Mouse (Mus musculus): ENCODE data around the gene Susd6.

Gene Susd6

DNA sequence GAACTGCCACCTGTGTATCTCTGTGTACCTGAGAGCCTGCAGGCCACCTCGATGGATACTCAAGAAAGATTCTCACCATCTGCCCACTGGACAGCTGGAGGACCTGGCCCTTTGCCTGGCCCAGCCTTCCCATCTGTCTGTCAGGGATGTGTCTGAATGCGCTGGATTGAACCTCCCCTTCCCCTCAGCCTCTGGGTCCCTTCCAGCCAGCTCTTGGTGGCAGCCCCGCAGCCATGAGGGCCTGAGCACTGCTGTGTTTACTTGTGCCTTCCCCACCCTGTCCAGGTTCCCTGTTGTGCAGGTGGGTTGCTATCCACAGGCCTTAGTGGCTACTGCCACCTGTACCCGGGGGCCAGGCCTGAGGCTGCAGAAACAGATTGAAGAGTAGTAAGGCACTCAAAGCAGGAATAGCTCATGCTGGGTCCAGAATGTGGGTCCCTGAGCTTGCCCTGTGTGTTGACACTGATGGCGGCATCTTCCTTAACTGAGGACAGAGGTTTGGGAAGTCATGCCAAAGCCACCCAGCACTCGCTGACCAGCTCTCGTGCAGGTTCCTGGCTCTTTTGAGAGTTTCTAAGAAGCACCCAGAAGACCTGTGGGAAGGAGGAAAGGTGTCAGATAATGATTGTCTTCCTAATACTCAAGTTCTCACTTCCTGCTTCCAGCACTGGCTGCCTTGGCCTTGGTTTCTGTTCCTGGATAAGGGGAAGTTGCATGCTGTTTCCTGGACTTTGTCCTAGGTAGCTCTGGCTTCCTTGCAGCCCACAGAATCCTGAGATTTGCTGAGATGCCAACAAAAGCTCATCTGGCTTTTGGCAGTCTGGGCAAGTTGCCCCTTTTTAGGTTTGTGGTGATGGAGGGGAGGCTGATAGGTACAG, 87.1 kb downstream of the Susd6 start:
- ATAC-seq (ENCODE audit: low TSS enrichment), result peak; percentile 19; the same call in 1 of the 2 replicates

DNA sequence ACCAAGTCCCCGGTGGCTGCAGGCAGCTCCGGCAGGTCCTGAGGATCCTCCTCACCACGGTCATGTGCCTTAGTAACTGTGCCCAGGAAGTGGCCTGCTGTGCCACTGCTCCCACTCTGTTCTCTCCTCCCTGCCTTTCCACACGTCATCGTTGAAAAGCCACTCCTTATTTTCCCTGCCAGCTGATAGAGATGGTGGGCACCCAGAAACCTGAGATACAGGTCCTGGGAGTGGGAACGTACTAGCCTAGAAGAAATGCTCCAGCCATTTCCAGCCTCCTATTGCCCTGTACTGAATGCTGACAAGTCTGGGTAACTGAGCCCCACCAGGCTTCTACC, 87.8 kb downstream of the Susd6 start:
- peak; percentile 25; the same call in 1 of the 2 replicates for ATAC-seq (ENCODE audit: low TSS enrichment)

DNA sequence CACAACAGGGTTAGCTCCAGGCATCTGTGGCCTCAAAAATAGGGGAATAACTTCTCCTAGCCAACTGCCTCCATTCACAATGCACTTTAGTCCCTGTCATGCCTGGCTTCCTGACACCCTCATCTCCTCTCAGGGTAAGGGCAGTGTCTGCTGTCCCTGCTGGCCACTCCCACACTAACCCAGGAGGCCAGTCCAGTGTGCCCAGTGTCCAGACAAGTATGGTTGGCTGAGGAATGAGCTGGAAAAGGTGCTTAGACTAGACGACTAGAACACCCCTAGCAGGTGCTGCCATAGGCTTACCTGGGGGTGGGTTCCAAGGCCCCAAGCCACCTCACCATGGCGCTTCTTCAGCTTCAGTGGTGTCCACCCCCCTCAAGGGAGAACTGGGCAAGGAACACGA, 88.3 kb downstream of the Susd6 start:
- ATAC-seq (ENCODE audit: low TSS enrichment), result no peak

DNA sequence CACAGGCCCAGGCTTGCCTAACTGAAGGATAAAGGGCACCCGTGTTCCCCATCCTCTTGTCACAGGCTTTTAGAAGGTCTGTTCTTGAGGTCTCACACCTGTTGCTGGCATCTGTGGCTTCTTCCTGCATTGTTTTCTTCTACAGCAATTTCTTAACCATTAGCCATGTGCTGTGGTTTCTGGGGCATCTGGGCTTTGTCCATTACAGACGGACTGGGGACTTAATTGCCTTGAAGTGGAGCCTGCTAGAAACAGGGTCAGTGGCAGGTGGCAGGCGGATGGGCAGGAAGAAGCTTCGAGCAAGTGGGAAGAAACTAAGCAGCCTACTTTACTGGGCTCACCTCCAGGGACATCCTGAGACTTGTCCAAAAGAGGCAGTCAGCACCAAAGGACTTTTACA, 89.0 kb downstream of the Susd6 start:
- ATAC-seq (ENCODE audit: low TSS enrichment), result peak; percentile 35; the same call in 1 of the 2 replicates

DNA sequence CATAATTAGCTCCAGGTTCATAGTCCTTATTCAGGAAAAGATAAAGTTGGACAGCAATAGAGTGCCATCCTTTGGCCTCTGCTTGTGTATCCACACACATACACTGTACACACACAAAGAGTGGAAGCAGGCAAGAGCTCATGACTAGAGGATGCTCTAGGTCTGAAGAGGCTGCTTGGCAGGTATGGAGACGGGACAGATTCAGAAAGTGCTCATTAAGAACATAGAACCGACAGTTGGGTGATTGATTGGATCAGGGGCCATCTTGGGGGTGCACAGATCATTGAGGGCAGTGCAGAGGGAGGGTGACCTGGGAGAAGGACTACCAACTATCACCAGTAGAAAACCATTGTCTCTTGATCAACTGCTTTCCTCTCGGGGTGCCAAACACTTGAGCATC, 90.8 kb downstream of the Susd6 start:
- ATAC-seq (ENCODE audit: low TSS enrichment), result no peak

DNA sequence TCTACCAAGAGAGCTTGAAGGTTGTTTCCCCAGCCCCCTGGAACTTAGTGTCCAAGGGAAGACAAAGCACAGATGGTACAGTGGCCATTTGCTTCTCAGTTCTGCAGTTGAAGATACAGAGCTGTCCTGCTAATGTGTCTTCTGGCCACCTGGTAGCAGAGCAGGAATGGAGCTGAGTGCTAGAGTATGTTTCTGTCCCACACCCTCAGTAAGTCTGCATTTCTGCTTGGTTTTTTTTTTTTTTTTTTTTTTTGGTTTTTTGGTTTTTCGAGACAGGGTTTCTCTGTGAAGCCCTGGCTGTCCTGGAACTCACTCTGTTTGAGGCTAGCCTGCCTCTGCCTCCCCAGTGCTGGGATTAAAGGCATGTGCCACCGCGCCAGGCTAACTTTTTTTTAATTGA, 93.0 kb downstream of the Susd6 start:
- ATAC-seq (ENCODE audit: low TSS enrichment), result no peak

DNA sequence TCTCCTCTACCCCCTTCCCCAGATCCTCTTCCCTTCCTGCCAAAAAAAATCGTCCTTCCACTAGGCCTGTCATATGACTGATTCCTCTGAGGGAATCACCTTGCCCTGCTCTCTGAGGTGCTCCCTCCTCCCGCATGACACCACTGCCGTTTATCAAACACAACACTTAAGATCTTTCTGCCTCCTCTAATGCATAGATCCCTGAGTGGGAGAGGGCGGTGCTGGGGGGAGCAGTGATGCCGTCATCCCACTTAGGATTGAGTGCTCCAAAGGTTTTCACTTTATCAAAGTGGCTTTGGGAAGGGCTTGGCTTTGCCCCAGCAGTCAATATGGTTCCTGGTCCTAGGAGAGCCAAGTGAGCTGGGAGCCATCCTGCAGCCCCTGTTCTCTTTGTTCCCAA, 93.6 kb downstream of the Susd6 start:
- ATAC-seq (ENCODE audit: low TSS enrichment), result no peak

DNA sequence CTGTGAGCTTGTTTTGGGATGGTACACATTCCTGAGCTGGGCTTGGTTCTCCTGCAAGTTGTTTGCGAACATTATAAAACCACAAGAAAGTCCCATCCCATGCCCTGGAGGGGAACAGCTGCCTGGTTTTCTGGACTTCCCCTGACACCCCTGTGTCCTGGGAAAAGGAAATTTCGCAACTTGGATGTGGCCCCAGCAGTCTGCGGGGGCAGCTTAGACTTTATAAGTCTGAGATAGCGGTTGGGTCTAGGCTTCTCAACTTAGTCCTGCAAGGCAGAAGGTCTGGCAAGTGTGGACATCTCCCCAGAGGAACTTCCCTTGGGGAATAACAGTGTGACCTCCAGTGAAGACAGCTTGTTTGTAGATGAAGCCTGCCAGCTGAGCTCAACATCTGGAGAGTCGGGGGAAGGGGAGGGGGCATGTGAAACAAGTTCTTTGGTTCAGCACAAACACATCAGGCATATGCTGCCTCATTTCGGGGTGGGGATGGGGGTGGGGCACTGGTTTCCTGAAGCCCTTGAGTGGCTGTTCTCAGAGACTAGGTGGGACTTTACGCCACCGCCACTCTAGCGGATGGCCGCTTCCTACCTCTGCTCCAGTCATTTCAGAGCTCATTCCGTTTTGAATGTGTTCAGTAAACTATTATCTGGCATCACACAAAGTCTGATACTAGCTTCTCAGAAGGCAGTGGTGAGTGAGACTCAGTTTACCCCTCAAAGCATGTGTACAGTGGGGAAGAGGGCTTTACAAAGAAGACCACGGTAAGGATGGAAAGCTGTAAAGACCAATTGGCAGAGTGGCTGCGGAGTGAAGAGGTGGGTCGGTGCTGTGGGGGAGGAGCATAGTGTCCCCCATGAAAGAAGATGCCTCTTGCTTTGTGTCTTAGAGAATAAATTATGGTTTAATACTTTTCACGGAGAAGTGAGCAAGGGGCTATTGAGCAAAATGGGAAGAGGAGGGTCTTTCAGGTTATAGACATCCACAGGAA, 95.3 kb downstream of the Susd6 start:
- no peak for ATAC-seq (ENCODE audit: low TSS enrichment)

DNA sequence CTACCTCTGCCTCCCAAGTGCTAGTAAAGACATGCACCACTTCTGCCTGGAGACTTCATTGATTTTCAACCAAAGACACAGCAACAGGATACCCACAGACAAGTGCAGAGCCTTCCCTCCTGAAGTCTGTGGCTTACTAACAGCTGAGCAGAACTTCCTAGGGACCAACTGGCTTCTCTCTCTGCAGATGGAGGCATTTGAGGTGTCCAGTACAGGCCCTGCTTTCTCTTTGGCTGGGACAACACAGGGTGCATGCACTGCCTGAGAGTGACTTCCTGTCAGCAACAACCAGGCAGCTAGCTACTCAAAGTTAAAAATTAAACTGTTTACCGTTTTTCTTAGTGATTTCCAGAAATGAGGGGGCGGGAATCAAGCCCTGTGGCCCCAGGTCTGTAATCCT, 96.7 kb downstream of the Susd6 start:
- no peak for ATAC-seq (ENCODE audit: low TSS enrichment)

DNA sequence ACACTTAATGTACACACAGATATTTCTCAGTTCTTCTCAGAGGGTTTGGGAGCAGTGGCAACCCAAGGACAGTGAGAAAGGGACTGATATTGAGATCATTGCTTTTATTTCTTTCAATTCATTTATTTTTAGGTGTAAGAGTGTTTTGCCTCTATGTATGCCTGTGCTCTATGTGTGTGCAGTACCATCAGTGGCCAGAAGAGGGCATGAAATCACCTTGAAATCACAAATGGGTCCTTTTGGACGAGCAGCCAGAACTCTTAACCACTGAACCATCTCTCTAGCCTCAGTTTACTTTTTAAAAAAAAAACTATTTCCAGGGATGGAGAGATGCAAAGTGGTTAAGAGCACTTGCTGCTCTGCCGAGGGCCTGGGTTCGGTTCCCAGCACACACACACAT, 99.0 kb downstream of the Susd6 start:
- no peak for ATAC-seq (ENCODE audit: low TSS enrichment)

DNA sequence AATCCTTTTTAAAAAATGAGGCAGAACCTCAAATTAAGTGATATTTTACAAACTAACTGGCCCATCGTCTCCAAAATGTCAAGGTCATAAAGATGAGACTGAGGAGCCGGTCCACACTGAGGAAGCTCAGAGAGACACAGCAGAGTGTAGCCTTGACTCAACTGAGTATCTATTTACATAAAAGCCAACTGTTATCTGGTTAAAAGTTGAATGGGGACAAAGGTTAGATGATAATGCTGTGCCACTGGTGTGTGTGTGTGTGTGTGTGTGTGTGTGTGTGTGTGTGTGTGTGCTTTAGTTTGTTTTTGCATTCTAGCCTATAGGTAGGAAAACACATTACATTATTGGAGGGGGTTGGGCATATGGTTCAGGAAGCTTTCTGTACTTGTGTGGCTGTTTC, 100.8 kb downstream of the Susd6 start:
- ATAC-seq (ENCODE audit: low TSS enrichment), result no peak

DNA sequence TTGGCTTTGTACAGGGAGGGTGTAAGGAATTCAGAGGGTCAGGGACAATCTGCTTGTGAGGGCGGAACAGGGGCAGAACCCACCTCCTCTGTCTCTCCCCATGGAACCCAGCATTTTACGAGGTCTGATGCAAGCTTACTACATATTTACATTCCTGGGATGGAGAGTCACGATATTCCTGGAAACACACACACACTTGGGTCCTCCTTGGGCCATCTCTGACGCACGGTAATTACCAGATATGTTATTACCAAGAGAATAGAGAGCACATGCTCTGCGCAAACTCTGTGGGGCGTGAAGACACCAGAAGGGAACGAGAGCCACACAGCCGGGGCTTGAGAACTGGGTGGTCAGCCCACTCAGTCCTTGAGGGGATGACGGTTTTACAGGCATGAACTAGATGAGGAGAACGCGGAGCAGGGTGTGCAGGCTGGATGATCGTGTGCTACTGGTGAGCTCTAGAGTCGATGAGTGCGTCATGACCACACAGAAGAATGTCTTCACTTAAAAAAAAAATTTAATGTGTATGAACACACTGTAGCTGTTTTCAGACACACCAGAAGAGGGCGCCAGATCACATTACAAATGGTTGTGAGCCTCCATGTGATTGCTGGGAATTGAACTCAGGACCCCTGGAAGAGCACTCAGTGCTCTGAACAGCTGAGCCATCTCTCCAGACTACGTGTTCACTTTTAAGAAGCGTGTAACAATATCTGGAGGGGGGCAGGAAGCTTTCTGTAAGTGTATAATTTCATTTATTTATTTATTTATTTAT, 103.6 kb downstream of the Susd6 start:
- no peak for ATAC-seq (ENCODE audit: low TSS enrichment)

DNA sequence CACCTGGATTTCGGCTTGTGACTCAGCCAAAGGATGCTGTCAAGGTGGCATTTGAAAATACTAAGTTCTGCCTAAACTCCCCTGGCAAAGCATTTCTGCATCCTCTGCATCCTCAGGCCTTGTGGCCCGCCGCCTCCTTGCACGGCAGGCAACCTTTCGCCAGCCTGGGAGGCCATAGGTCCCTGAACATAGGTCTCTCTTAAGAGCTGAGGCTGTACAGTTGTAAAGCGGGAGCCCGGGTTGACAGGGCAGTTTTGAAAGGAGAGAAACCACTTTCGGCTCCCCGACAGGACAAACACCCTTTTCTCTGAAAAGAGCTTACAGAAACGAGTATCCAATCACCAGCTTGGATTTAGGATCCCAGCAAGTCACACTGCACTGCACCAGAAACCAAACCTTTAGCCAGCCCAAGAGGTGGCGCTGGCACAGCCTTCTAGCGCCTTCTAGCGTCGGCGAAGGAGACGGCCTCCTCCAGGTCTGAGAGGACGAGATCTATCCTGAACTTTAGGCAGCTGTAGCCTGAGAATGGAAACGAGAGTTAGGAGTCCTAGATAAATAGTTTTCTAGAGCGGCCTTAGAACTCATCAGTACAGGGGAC, 104.8 kb downstream of the Susd6 start:
- peak; percentile 97 for ATAC-seq (ENCODE audit: low TSS enrichment)

DNA sequence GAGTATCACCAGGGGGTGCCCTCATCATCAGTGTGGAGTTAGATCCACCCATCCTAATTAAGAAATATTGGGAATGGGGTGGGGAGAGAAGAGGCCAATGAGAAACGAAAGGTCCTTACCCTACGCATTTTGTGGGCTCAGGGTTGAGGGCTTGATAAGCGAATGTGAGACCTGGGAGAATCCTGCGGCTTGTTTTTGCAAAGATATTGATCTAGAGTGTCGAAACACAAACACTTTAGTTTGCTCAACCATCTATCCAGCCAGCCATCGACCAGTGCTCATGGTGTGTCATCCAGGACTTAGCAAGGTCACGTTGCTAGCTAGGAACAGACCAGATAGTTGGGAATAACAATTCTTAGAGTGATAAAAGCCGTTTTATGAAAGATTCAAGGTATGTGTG, 119.3 kb downstream of the Susd6 start:
- no peak for ATAC-seq (ENCODE audit: low TSS enrichment)

DNA sequence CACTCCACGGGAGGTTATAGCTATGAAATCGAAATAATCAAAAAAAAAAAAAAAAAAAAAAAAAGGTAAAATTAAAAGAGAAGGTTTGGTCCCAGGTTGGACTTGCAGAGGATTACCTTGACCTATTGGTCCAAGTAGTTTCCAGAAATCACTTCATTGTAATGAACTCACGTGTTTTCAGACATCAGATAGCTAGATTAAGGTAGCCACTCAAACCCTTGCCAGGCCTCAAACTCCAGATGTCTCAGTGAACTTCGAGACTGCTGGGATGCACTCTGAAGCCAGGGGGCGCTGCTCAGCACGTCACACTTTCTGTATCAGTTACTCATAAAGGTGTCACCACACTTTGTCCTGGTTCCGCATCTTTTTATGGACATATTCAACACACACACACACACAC, 127.5 kb downstream of the Susd6 start:
- no peak for ATAC-seq (ENCODE audit: low TSS enrichment)

DNA sequence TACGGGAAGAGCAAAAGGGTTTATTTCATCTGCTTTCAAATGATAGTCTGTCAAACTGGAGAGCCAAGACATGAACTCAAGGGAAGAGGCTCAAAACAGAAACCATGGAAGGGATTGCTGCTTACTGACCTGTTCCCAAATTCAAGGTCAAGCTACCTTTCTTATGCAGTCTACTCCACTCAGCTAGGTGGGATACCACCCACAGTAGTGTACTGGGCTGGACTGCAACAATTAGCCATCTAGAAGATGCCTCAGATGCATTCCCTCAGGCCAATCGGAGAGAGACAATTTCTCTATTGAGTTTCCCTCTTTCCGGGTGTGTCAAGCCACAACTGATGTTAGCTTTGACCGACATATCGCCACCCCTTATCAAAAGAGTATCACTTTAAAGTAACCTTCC, 131.0 kb downstream of the Susd6 start:
- ATAC-seq (ENCODE audit: low TSS enrichment), result no peak

DNA sequence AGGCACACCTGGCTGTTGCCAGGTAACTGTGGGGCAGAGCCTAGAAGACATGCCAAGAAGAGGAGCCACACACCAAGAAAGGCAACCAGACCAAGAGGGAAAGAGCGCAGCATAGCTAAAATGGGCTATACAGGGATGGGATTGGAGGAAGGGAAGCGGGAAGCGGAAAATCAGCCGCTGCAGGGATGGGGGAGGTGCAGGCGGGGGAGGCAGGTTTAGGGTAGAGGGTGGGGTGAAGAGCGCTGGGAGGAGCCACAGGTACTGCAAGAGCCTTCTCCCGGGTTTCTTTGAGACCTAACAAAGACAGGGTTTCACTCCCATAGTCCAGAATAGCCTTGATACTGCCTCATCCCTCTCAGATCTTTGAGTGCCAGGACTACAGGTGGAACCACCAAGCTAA, 132.6 kb downstream of the Susd6 start:
- ATAC-seq (ENCODE audit: low TSS enrichment), result peak; percentile 41; the same call in 1 of the 2 replicates

DNA sequence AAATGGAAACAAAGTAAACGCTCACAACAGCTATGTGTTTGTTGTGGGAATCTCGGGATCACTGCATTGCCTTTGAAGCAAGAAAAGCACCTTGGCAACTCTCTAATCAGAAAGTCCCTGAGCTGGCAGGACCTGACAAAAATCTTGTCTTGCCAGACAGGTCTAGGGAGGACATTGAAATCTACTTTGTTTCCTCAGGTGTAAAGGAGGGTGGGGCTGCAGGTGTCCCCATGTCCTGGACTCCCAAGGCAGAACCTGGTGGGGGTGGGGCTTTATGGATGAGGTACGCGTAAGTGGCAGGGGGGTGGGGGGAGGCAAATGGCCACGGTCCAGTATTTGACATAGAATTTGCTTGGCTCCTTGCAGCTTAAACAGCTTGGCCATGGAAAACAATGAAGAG, 133.3 kb downstream of the Susd6 start:
- no peak for ATAC-seq (ENCODE audit: low TSS enrichment)

DNA sequence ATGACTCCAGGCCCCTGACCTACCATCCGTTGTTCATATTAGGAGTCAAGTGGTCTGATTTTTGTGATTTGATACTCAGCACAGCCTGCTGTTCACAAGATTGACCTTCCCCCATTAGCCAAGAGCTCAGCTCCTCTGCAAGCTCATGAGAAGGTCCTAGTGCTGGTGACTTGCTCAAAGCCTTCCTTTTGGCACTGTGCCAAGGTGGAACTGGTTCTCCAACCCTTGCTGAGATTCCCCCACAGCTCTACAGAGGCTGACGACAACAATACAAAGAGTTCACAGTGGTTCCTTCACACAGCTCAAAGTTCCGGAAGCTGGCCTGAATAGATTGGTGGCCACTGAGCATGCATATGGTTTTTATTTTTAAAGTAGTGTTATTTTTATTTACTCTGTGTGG, 133.9 kb downstream of the Susd6 start:
- no peak for ATAC-seq (ENCODE audit: low TSS enrichment)

DNA sequence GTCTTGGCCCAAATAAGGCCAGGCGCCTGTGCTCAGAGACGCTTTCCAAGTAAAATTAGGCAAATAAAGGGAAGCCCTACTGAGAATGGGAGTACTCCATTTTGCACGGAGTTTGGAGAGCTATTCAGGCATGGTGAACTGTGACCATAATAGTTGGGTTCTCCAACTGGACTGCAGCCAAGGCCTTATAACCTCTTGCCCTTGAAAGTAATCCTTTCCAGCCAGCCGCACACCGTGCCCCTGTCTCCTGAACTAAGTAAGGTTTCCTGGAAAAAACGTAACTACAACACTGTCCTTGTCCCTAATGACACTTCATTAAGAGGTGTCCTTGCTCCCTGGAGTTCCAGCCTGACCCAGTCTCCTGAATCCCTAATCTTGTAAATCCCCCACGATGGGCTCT, 135.6 kb downstream of the Susd6 start:
- no peak for ATAC-seq (ENCODE audit: low TSS enrichment)

DNA sequence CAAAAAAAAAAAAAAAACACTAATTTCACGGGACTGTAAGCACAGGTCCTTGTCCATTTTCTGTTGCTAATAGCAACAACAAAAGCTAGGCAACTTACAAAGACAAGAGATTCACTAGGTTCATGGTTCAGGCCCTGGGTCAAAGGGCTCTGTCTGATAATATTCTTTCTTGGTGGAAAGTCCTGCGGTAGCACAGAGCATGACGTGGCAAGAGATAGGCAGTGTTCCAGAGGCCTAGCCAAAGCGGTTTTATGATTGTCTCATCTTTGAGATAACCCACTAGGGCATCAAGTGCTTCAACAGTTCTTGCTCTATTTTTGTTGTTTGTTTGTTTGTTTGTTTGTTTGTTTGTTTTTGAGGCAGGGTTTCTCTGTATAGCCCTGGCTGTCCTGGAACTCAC, 136.2 kb downstream of the Susd6 start:
- ATAC-seq (ENCODE audit: low TSS enrichment), result no peak

DNA sequence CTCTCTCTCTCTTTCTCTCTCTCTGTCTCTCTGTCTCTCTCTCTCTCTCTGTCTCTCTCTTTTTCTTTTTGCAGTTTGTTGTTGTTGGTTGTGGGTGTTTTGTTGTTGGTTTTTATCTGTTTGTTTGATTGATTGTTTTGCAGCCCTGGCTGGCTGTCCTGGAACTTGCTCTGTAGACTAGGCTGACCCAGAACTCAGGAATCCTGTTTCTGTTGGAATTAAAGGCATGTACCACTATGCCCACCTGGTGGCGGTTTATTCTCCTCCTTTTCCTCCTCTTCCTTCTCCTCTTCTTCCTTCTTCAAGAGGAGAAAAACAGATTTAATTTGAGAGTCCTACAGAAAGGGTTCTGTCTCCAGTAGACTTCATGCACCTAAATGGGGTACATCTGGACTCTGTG, 137.2 kb downstream of the Susd6 start:
- no peak for ATAC-seq (ENCODE audit: low TSS enrichment)

Measured in frontal cortex, adult (tissue).